ENCODE assay signal across 8 mouse cellular contexts in the genomic region with DNA sequence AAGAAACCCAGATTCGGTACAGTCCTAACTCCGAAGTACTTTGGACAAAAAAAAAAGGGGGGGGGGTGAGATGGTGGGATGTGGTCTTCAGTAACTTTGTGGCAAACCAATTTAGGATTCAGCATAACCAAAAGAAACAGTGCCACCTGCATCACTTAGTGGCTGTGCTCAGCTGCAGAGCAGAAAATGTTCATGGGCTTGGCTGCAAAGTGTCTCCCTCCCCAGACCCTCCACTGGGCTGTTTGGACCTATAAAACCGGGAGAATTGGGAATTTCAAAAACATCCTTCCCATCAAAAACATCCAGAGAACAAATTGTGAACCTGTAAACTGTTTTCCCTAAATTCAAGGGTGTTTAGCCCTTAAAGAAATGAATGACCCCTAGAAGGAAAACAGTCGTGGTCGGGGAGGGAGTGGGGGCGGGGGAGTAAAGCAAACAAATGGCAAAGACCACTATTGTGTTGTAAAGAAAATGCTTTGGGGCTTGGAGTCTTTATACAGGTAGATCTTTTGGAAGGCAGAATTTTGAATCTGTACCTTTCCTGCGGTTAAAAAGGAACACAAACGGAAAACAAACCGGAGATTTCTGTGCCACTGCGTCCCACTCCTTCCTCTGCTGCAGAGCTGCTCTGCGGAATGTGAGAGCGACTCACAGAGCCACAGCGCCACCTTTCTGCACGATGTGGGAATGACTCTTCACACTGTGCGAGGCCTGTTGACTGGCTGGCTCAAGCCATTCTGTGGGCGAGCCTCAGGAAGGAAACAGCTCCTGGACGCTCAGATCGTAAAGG.
DNase-seq lines count a peak whose midpoint lies in the region; ATAC-seq and TF ChIP-seq lines count a peak whose summit lies in the region.

No protein-coding gene starts in this region.

- H3K9me3 ChIP-seq in heart, embryonic 13.5 days, result no peaks in the 10 kb centered on the region
- H3K9me3 ChIP-seq in liver, embryonic 12.5 days (replicated peaks), result no peaks in the 10 kb centered on the region
- no peaks in the 10 kb centered on the region for H3K9me3 ChIP-seq in stomach, embryonic 15.5 days

- peak overlapping the region; percentile 76 for H3K9ac ChIP-seq in heart, embryonic 13.5 days
- peak overlapping the region; percentile 28; the same call in 1 of the 2 replicates for H3K9ac ChIP-seq in liver, embryonic 12.5 days
- no peak overlapping the region for H3K9ac ChIP-seq in stomach, embryonic 15.5 days

- H3K4me2 ChIP-seq in heart, embryonic 13.5 days, result peak overlapping the region; percentile 72
- peak overlapping the region; percentile 69 for H3K4me2 ChIP-seq in liver, embryonic 12.5 days
- peak overlapping the region; percentile 54 for H3K4me2 ChIP-seq in stomach, embryonic 15.5 days

- H3K79me3 ChIP-seq in C2C12 (ENCODE audit: low read depth), result no peaks in the 10 kb centered on the region

- no peaks in the 10 kb centered on the region for H3K27me3 ChIP-seq in C2C12 (ENCODE audit: control insufficient read depth, insufficient read depth, insufficient read length)
- H3K27me3 ChIP-seq in heart, embryonic 13.5 days (replicated peaks), result no peaks in the 10 kb centered on the region
- H3K27me3 ChIP-seq in liver, embryonic 12.5 days (replicated peaks), result no peaks in the 10 kb centered on the region
- H3K27me3 ChIP-seq in stomach, embryonic 15.5 days (replicated peaks), result no peaks in the 10 kb centered on the region

- no peak overlapping the region for H3K4me3 ChIP-seq in C2C12 (ENCODE audit: insufficient read depth, poor library complexity, severe bottlenecking)
- peak overlapping the region; percentile 58 for H3K4me3 ChIP-seq in heart, embryonic 13.5 days
- H3K4me3 ChIP-seq in liver, embryonic 12.5 days, result peak overlapping the region; percentile 45
- peak overlapping the region; percentile 34 for H3K4me3 ChIP-seq in stomach, embryonic 15.5 days (replicated peaks)

- peak; percentile 71 for DNase-seq in brain, embryonic 18.5 days (ENCODE audit: low read depth, low spot score)
- DNase-seq in fat pad, adult 2 months (ENCODE audit: extremely low read depth, low read depth, low spot score), result peak; percentile 25
- DNase-seq in kidney, postnatal 10 days, result peak; percentile 93
- DNase-seq in natural killer cell, adult 2 months (ENCODE audit: low spot score in 2 of 2), result peak; percentile 46 to 48

- no peaks in the 10 kb centered on the region for H3K36me3 ChIP-seq in C2C12 (ENCODE audit: control insufficient read depth, insufficient read depth)
- peaks cover 10% of the 10 kb centered on the region for H3K36me3 ChIP-seq in heart, embryonic 13.5 days
- 0 out of 2 replicates have a peak, but pooled peaks cover 3% of the 10 kb centered on the region for H3K36me3 ChIP-seq in liver, embryonic 12.5 days
- H3K36me3 ChIP-seq in stomach, embryonic 15.5 days, result no peaks in the 10 kb centered on the region

- H3K79me2 ChIP-seq in C2C12 (ENCODE audit: control insufficient read depth, insufficient read depth), result no peaks in the 10 kb centered on the region

- H3ac ChIP-seq in C2C12 (ENCODE audit: control insufficient read depth, insufficient read length, low read depth), result no peak overlapping the region

- WGBS in heart, embryonic 13.5 days, result 6% methylated on average over 18 of the region's 18 CpGs
- 11% methylated on average over 18 of the region's 18 CpGs for WGBS in liver, embryonic 12.5 days (ENCODE audit: insufficient replicate concordance)
- 6% methylated on average over 18 of the region's 18 CpGs for WGBS in stomach, embryonic 15.5 days

- ATAC-seq in heart, embryonic 13.5 days (ENCODE audit: extremely low read depth, insufficient number of reproducible peaks, low FRiP score, low TSS enrichment), result no peak
- ATAC-seq in liver, embryonic 12.5 days, result peak; percentile 93
- ATAC-seq in stomach, embryonic 15.5 days (ENCODE audit: insufficient read depth, low FRiP score, low read depth), result peak; percentile 96

- peak overlapping the region; percentile 54 for H3K27ac ChIP-seq in heart, embryonic 13.5 days (replicated peaks)
- no peak overlapping the region; the same call in 1 of the 2 replicates for H3K27ac ChIP-seq in liver, embryonic 12.5 days
- H3K27ac ChIP-seq in stomach, embryonic 15.5 days, result no peak overlapping the region

- peak; percentile 97 for TF ChIP-seq CTCF in C2C12 (IDR thresholded peaks at IDR 0.05; ENCODE audit: control insufficient read depth, insufficient read depth, insufficient read length)

- peaks cover 30% of the 10 kb centered on the region for H3K4me1 ChIP-seq in heart, embryonic 13.5 days
- H3K4me1 ChIP-seq in liver, embryonic 12.5 days, result peaks cover 37% of the 10 kb centered on the region
- H3K4me1 ChIP-seq in stomach, embryonic 15.5 days, result no peaks in the 10 kb centered on the region

TF ChIP-seq in C2C12, 6 proteins besides CTCF, POLR2A, EP300 and RAD21:
- TF ChIP-seq USF1 (IDR thresholded peaks at IDR 0.05; ENCODE audit: low read depth), result no peak
- TF ChIP-seq MAX (IDR thresholded peaks at IDR 0.05), result no peak
- TF ChIP-seq CEBPB (IDR thresholded peaks at IDR 0.05; ENCODE audit: low read depth), result no peak
- TF ChIP-seq MYOD1 (IDR thresholded peaks at IDR 0.05; ENCODE audit: control insufficient read depth, insufficient read length, low read depth), result no peak
- TF ChIP-seq FOSL1 (IDR thresholded peaks at IDR 0.05; ENCODE audit: insufficient read depth, low read length, poor library complexity, severe bottlenecking), result no peak
- no peak for TF ChIP-seq MYOG (IDR thresholded peaks at IDR 0.05; ENCODE audit: control insufficient read depth, extremely low read depth, insufficient read length)
TF ChIP-seq in C2C12: peak in this region for 0.

Comparison
In these comparisons a context has a peak if more than half of its experiments do, and no peak if none do; other contexts are left out.
1. DNase-seq: peak in every context shown above with its lines; median percentile 93 in kidney, postnatal 10 days; 71 in brain, embryonic 18.5 days; 47 in natural killer cell, adult 2 months; 25 in fat pad, adult 2 months.